Mouse (Mus musculus) stomach, embryonic 14.5 days (tissue): Measurements from ENCODE around the gene Mr1. TPM values are rescaled to one million over a fixed set of nuclear protein-coding genes. Genes with fewer than 3 reads are reported as not detected.

Experiments used
- ATAC-seq: fragments of 200-750 bp; cut with Nextera tagmentation; 2 replicates; pipeline ENCODE4 v1.8.0; 2017; ENCODE audit warnings: low read depth, moderate TSS enrichment; ENCODE audit not compliant: insufficient number of reproducible peaks, insufficient read depth, low FRiP score
- H3K27ac ChIP-seq: fragments of 300-500 bp; sonication (generic); 2 replicates; pipeline ENCODE4 v1.5.1; 2014; ENCODE audit warnings: mild to moderate bottlenecking, low read length, moderate library complexity, mixed read lengths
- H3K27me3 ChIP-seq: fragments of 300-500 bp; sonication (generic); 2 replicates; pipeline ENCODE4 v1.6.1; 2014; ENCODE audit warnings: low read length, control low read depth, mixed read lengths; ENCODE audit not compliant: control insufficient read depth, insufficient read depth
- H3K36me3 ChIP-seq: fragments of 300-500 bp; sonication (generic); 2 replicates; pipeline ENCODE4 v1.6.1; 2014; ENCODE audit warnings: mild to moderate bottlenecking, control low read depth, low read length, moderate library complexity, mixed read lengths; ENCODE audit not compliant: control insufficient read depth, insufficient read depth
- H3K4me1 ChIP-seq: fragments of 300-500 bp; sonication (generic); 2 replicates; pipeline ENCODE4 v1.6.1; 2014; ENCODE audit warnings: low read length, control low read depth, mixed read lengths; ENCODE audit not compliant: control insufficient read depth, insufficient read depth
- H3K4me2 ChIP-seq: fragments of 300-500 bp; sonication (generic); replicated peaks from 2 replicates; pipeline ENCODE4 v1.6.1; 2014; ENCODE audit warnings: low read depth, low read length, control low read depth
- H3K4me3 ChIP-seq: fragments of 300-500 bp; sonication (generic); 2 replicates; pipeline ENCODE4 v1.5.1; 2014; ENCODE audit warnings: low read depth, low read length, control low read depth
- H3K9ac ChIP-seq: fragments of 300-500 bp; sonication (generic); replicated peaks from 2 replicates; pipeline ENCODE4 v1.6.1; 2014; ENCODE audit warnings: low read depth, mild to moderate bottlenecking, control low read depth, low read length, moderate library complexity, mixed read lengths
- H3K9me3 ChIP-seq: fragments of 300-500 bp; sonication (generic); 2 replicates; pipeline ENCODE4 v1.6.1; 2016; ENCODE audit warnings: low read depth, low read length, control low read depth; ENCODE audit not compliant: control insufficient read depth
- WGBS: fragments of 180-500 bp; shearing (Covaris S2); extraction: QIAGEN DNeasy Blood & Tissue Kit; methylation state at CpG from one replicate; pipeline ENCODE4 v1.1.7; 2014; 5-methylcytosine and 5-hydroxymethylcytosine counted together
- polyA plus RNA-seq: library from polyadenylated mRNA; unstranded; fragments of >200 nt; fragmentation: Nextera tagmentation; extraction: Ambion mirVana; gene quantifications from 2 replicates; pipeline ENCODE4 v1.2.1, GENCODE M21; 2014

The Mr1 gene
- polyA plus RNA-seq, 1 experiment from 2014 or later = 11.0 TPM

GRCm38 (mm10) chr1:155107843-155108242 is 38.8 kb downstream of the Mr1 start:
- no peak for ATAC-seq
- H3K4me1 ChIP-seq = peaks cover 20% of the 10 kb centered on the region; the same call in 1 of the 2 replicates
- 0 out of 2 replicates have a peak overlapping the region, but pooled peaks have one; percentile 12 for H3K4me2 ChIP-seq
- H3K9me3 ChIP-seq = no peaks in the 10 kb centered on the region
- no peak overlapping the region for H3K4me3 ChIP-seq
- no peaks in the 10 kb centered on the region for H3K36me3 ChIP-seq
- H3K9ac ChIP-seq = no peak overlapping the region
- H3K27me3 ChIP-seq = no peaks in the 10 kb centered on the region
- H3K27ac ChIP-seq = no peak overlapping the region
- WGBS = 16% methylated on average over 5 of the region's 5 CpGs

- Histone ChIP-seq H3K4me1 (peaks cover 20% of the 10 kb centered on the region; the same call in 1 of the 2 replicates), H3K4me3 (no peak overlapping the region), H3K27ac (no peak overlapping the region), H3K4me2 (no peak overlapping the region), H3K9ac (no peak overlapping the region), H3K9me3 (no peaks in the 10 kb centered on the region), H3K36me3 (no peaks in the 10 kb centered on the region), H3K27me3 (no peaks in the 10 kb centered on the region)
- WGBS = 80% methylated on average over 1 of the region's 1 CpGs
- ATAC-seq = no peak
These were observed 40.3 kb downstream of the Mr1 start for GRCm38 (mm10) chr1:155106310-155106709.

- WGBS = 83% methylated on average over 5 of the region's 5 CpGs
- H3K27me3 ChIP-seq = no peaks in the 10 kb centered on the region
- no peaks in the 10 kb centered on the region for H3K36me3 ChIP-seq
- H3K9ac ChIP-seq = no peak overlapping the region
- no peaks in the 10 kb centered on the region for H3K9me3 ChIP-seq
- H3K4me3 ChIP-seq = no peak overlapping the region
- no peak for ATAC-seq
- no peak overlapping the region for H3K27ac ChIP-seq
- H3K4me2 ChIP-seq = no peak overlapping the region
- peaks cover 11% of the 10 kb centered on the region; the same call in 1 of the 2 replicates for H3K4me1 ChIP-seq
These were observed 42.6 kb downstream of the Mr1 start for GRCm38 (mm10) chr1:155103991-155104390.

GRCm38 (mm10) chr1:155102631-155103030 is 44.0 kb downstream of the Mr1 start:
- H3K4me3 ChIP-seq = no peak overlapping the region
- no peak overlapping the region for H3K27ac ChIP-seq
- H3K4me1 ChIP-seq = no peaks in the 10 kb centered on the region; the same call in 1 of the 2 replicates
- ATAC-seq = no peak
- no peaks in the 10 kb centered on the region for H3K36me3 ChIP-seq
- no peak overlapping the region for H3K4me2 ChIP-seq
- no peaks in the 10 kb centered on the region for H3K27me3 ChIP-seq
- H3K9ac ChIP-seq = no peak overlapping the region
- H3K9me3 ChIP-seq = no peaks in the 10 kb centered on the region
- WGBS = 82% methylated on average over 4 of the region's 4 CpGs

- WGBS = under 1% methylated on average over 40 of the region's 40 CpGs
- peak within 1 kb of the TSS; percentile 97 for H3K9ac ChIP-seq
- H3K9me3 ChIP-seq = no peaks in the 10 kb centered on the region
- H3K4me1 ChIP-seq = peaks cover 8% of the 10 kb centered on the region; the same call in 1 of the 2 replicates
- H3K4me3 ChIP-seq = peak within 1 kb of the TSS; percentile 100
- no peaks in the 10 kb centered on the region for H3K27me3 ChIP-seq
- peak within 1 kb of the TSS; percentile 84 for H3K4me2 ChIP-seq
- no peaks in the 10 kb centered on the region for H3K36me3 ChIP-seq
- peak; percentile 98 for ATAC-seq
- H3K27ac ChIP-seq = peak within 1 kb of the TSS; percentile 89
These were observed 47.2 kb downstream of the Mr1 start, which contains the start of gene Ier5 for GRCm38 (mm10) chr1:155099280-155099848. Ier5 (minus strand) TSS chr1:155099636.

GRCm38 (mm10) chr1:155098486-155099279 is 47.9 kb downstream of the Mr1 start:
- ATAC-seq = peak; percentile 34; the same call in 1 of the 2 replicates
- Histone ChIP-seq H3K4me3 (peak overlapping the region; percentile 100), H3K9me3 (no peaks in the 10 kb centered on the region), H3K27me3 (no peaks in the 10 kb centered on the region), H3K4me2 (peak overlapping the region; percentile 84), H3K36me3 (no peaks in the 10 kb centered on the region), H3K27ac (peak overlapping the region; percentile 89), H3K9ac (peak overlapping the region; percentile 97), H3K4me1 (peaks cover 11% of the 10 kb centered on the region)
- WGBS = under 1% methylated on average over 91 of the region's 93 CpGs

GRCm38 (mm10) chr1:155097931-155098485 is 48.6 kb downstream of the Mr1 start:
- WGBS = under 1% methylated on average over 33 of the region's 33 CpGs
- Histone ChIP-seq H3K27ac (peak overlapping the region; percentile 89), H3K36me3 (no peaks in the 10 kb centered on the region), H3K4me2 (peak overlapping the region; percentile 84), H3K4me3 (peak overlapping the region; percentile 100), H3K9ac (peak overlapping the region; percentile 97), H3K9me3 (no peaks in the 10 kb centered on the region), H3K27me3 (no peaks in the 10 kb centered on the region), H3K4me1 (peaks cover 18% of the 10 kb centered on the region)
- ATAC-seq = peak; percentile 2; the same call in 1 of the 2 replicates

- 23% methylated on average over 6 of the region's 6 CpGs for WGBS
- Histone ChIP-seq H3K27ac (peak overlapping the region; percentile 89; the same call in 1 of the 2 replicates), H3K9me3 (no peaks in the 10 kb centered on the region), H3K36me3 (no peaks in the 10 kb centered on the region), H3K4me2 (peak overlapping the region; percentile 84), H3K9ac (peak overlapping the region; percentile 97), H3K27me3 (no peaks in the 10 kb centered on the region), H3K4me1 (peaks cover 24% of the 10 kb centered on the region), H3K4me3 (peak overlapping the region; percentile 100)
- no peak for ATAC-seq
These were observed 49.3 kb downstream of the Mr1 start for GRCm38 (mm10) chr1:155097354-155097753.
